Mouse (Mus musculus) hindbrain, embryonic 16.5 days (tissue): ENCODE measurements around the gene Vmn2r13. TPM values are rescaled to one million over a fixed set of nuclear protein-coding genes. Genes with fewer than 3 reads are reported as not detected.
"Not testable (repeated sequence)": the region's sequence is repeated elsewhere in the genome, so short reads cannot be mapped to it uniquely, and the experiment has no call there.

Experiments
- ATAC-seq: fragments of 200-750 bp; cut with Nextera tagmentation; 2 replicates; pipeline ENCODE4 v1.8.0; 2017; ENCODE audit warnings: moderate TSS enrichment, moderate library complexity
- H3K27ac ChIP-seq: fragments of 300-500 bp; sonication (generic); 2 replicates; pipeline ENCODE4 v1.5.1; 2014; ENCODE audit warnings: low read depth, mild to moderate bottlenecking, control low read depth, low read length, moderate library complexity
- H3K27me3 ChIP-seq: fragments of 300-500 bp; sonication (generic); replicated peaks from 2 replicates; pipeline ENCODE4 v1.6.1; 2014; ENCODE audit warnings: low read length; ENCODE audit not compliant: control insufficient read depth, insufficient read depth
- H3K36me3 ChIP-seq: fragments of 300-500 bp; sonication (generic); 2 replicates; pipeline ENCODE4 v1.6.1; 2014; ENCODE audit warnings: mild to moderate bottlenecking, low read length, moderate library complexity, mixed read lengths; ENCODE audit not compliant: control insufficient read depth, insufficient read depth
- H3K4me1 ChIP-seq: fragments of 300-500 bp; sonication (generic); 2 replicates; pipeline ENCODE4 v1.6.1; 2014; ENCODE audit warnings: low read depth, low read length; ENCODE audit not compliant: control insufficient read depth, insufficient read depth
- H3K4me2 ChIP-seq: fragments of 300-500 bp; sonication (generic); 2 replicates; pipeline ENCODE4 v1.6.1; 2014; ENCODE audit warnings: mild to moderate bottlenecking, low read length, control low read depth, moderate library complexity
- H3K4me3 ChIP-seq: fragments of 300-500 bp; sonication (generic); 2 replicates; pipeline ENCODE4 v1.5.1; 2014; ENCODE audit warnings: mild to moderate bottlenecking, low read length, control low read depth, moderate library complexity
- H3K9ac ChIP-seq: fragments of 300-500 bp; sonication (generic); 2 replicates; pipeline ENCODE4 v1.6.1; 2014; ENCODE audit warnings: low read depth, mild to moderate bottlenecking, control low read depth, low read length, moderate library complexity
- H3K9me3 ChIP-seq: fragments of 300-500 bp; sonication (generic); 2 replicates; pipeline ENCODE4 v1.6.1; 2014; ENCODE audit warnings: mild to moderate bottlenecking, low read length, moderate library complexity; ENCODE audit not compliant: control insufficient read depth
- WGBS: fragments of 180-500 bp; shearing (Covaris S2); extraction: QIAGEN DNeasy Blood & Tissue Kit; methylation state at CpG from one replicate; pipeline ENCODE4 v1.1.7; 2014; 5-methylcytosine and 5-hydroxymethylcytosine counted together
- polyA plus RNA-seq: library from polyadenylated mRNA; unstranded; fragments of >200 nt; fragmentation: Nextera tagmentation; extraction: Ambion mirVana; gene quantifications from 2 replicates; pipeline ENCODE4 v1.2.1, GENCODE M21; 2015

Vmn2r13 gene
- not detected in 2 replicates for polyA plus RNA-seq

GRCm38 (mm10) chr5:109192099-109192498 is at the start of gene Vmn2r13:
Vmn2r13 (minus strand) TSS chr5:109192199.
- 55% methylated on average over 2 of the region's 2 CpGs for WGBS
- not testable (repeated sequence) for H3K9me3 ChIP-seq, ATAC-seq, H3K4me1 ChIP-seq, H3K4me2 ChIP-seq, H3K27ac ChIP-seq, H3K4me3 ChIP-seq, H3K27me3 ChIP-seq, H3K9ac ChIP-seq, H3K36me3 ChIP-seq

GRCm38 (mm10) chr5:109224608-109225007 is 32.6 kb upstream of the Vmn2r13 start, which contains the start of gene Vmn2r14:
Vmn2r14 (minus strand) TSS chr5:109224708.
- no peak within 1 kb of the TSS for H3K27ac ChIP-seq
- peaks cover 4% of the 10 kb centered on the region; the same call in 1 of the 2 replicates for H3K9me3 ChIP-seq
- no peaks in the 10 kb centered on the region for H3K27me3 ChIP-seq
- ATAC-seq, result no peak
- 69% methylated on average over 3 of the region's 3 CpGs for WGBS
- no peak within 1 kb of the TSS for H3K9ac ChIP-seq
- no peak within 1 kb of the TSS for H3K4me2 ChIP-seq
- no peaks in the 10 kb centered on the region for H3K36me3 ChIP-seq
- H3K4me3 ChIP-seq, result no peak within 1 kb of the TSS
- H3K4me1 ChIP-seq, result no peaks in the 10 kb centered on the region

GRCm38 (mm10) chr5:109166851-109167250 is 25.1 kb downstream of the Vmn2r13 start:
- not testable (repeated sequence) for ATAC-seq

GRCm38 (mm10) chr5:109160121-109160520 is 31.9 kb downstream of the Vmn2r13 start:
- 89% methylated on average over 5 of the region's 5 CpGs for WGBS
- Histone ChIP-seq H3K27me3 (no peaks in the 10 kb centered on the region), H3K36me3 (no peaks in the 10 kb centered on the region), H3K9me3 (peaks cover 7% of the 10 kb centered on the region), H3K4me2 (no peak overlapping the region), H3K9ac (no peak overlapping the region), H3K4me3 (no peak overlapping the region), H3K4me1 (no peaks in the 10 kb centered on the region), H3K27ac (no peak overlapping the region)
- no peak for ATAC-seq

More at GRCm38 (mm10) chr5:109166851-109167250, 25.1 kb downstream of the Vmn2r13 start:
- not testable (repeated sequence) for H3K9ac ChIP-seq, H3K4me3 ChIP-seq, H3K27ac ChIP-seq, H3K4me2 ChIP-seq, H3K27me3 ChIP-seq, H3K36me3 ChIP-seq, H3K4me1 ChIP-seq, H3K9me3 ChIP-seq
- WGBS, result 87% methylated on average over 4 of the region's 4 CpGs

- not testable (repeated sequence) for H3K27me3 ChIP-seq, H3K27ac ChIP-seq, H3K4me3 ChIP-seq, H3K36me3 ChIP-seq, H3K4me1 ChIP-seq, H3K9ac ChIP-seq, H3K9me3 ChIP-seq, H3K4me2 ChIP-seq, ATAC-seq
- WGBS, result 83% methylated on average over 1 of the region's 1 CpGs
These were observed 32.4 kb downstream of the Vmn2r13 start for GRCm38 (mm10) chr5:109159576-109159975.

GRCm38 (mm10) chr5:109158488-109159485 is 33.2 kb downstream of the Vmn2r13 start:
- H3K4me2 ChIP-seq, H3K27me3 ChIP-seq, H3K4me1 ChIP-seq, H3K27ac ChIP-seq, H3K36me3 ChIP-seq, ATAC-seq, H3K9ac ChIP-seq, H3K4me3 ChIP-seq, H3K9me3 ChIP-seq: not testable (repeated sequence)
- WGBS, result 79% methylated on average over 14 of the region's 14 CpGs

GRCm38 (mm10) chr5:109139546-109139945 is 52.5 kb downstream of the Vmn2r13 start:
- no peak overlapping the region for H3K4me2 ChIP-seq
- no peak overlapping the region for H3K9ac ChIP-seq
- WGBS, result 72% methylated on average over 2 of the region's 2 CpGs
- H3K4me3 ChIP-seq, result no peak overlapping the region
- no peaks in the 10 kb centered on the region for H3K36me3 ChIP-seq
- H3K9me3 ChIP-seq, result peaks cover 11% of the 10 kb centered on the region
- ATAC-seq, result no peak
- H3K27me3 ChIP-seq, result no peaks in the 10 kb centered on the region
- H3K27ac ChIP-seq, result no peak overlapping the region
- no peaks in the 10 kb centered on the region for H3K4me1 ChIP-seq

GRCm38 (mm10) chr5:109136731-109137130 is 55.3 kb downstream of the Vmn2r13 start:
- H3K4me2 ChIP-seq, result no peak overlapping the region
- no peak overlapping the region for H3K4me3 ChIP-seq
- no peak overlapping the region for H3K9ac ChIP-seq
- 74% methylated on average over 2 of the region's 2 CpGs for WGBS
- H3K27me3 ChIP-seq, result no peaks in the 10 kb centered on the region
- no peak for ATAC-seq
- peaks cover 11% of the 10 kb centered on the region for H3K9me3 ChIP-seq
- no peak overlapping the region for H3K27ac ChIP-seq
- no peaks in the 10 kb centered on the region for H3K36me3 ChIP-seq
- no peaks in the 10 kb centered on the region for H3K4me1 ChIP-seq
